Mouse (Mus musculus): ENCODE measurements around the gene Slit3.

Slit3 gene

GRCm38 (mm10) chr11:35351376-35351775, 230.4 kb downstream of the Slit3 start:
- DNase-seq (ENCODE audit: low spot score), result no peak

- DNase-seq (ENCODE audit: low spot score), result no peak
Observed at GRCm38 (mm10) chr11:35355811-35356210, 234.8 kb downstream of the Slit3 start.

GRCm38 (mm10) chr11:35361071-35361470, 240.0 kb downstream of the Slit3 start:
- no peak for DNase-seq (ENCODE audit: low spot score)

- no peak for DNase-seq (ENCODE audit: low spot score)
Observed at GRCm38 (mm10) chr11:35362975-35363374, 242.0 kb downstream of the Slit3 start.

- no peak for DNase-seq (ENCODE audit: low spot score)
Observed at GRCm38 (mm10) chr11:35364469-35364868, 243.4 kb downstream of the Slit3 start.

- no peak for DNase-seq (ENCODE audit: low spot score)
Observed at GRCm38 (mm10) chr11:35365510-35365931, 244.5 kb downstream of the Slit3 start.

GRCm38 (mm10) chr11:35366611-35367010, 245.6 kb downstream of the Slit3 start:
- DNase-seq (ENCODE audit: low spot score), result peak; percentile 43

- DNase-seq (ENCODE audit: low spot score), result no peak
Observed at GRCm38 (mm10) chr11:35367248-35367647, 246.2 kb downstream of the Slit3 start.

- DNase-seq (ENCODE audit: low spot score), result no peak
Observed at GRCm38 (mm10) chr11:35369964-35370363, 248.9 kb downstream of the Slit3 start.

- no peak for DNase-seq (ENCODE audit: low spot score)
Observed at GRCm38 (mm10) chr11:35370705-35371104, 249.7 kb downstream of the Slit3 start.

GRCm38 (mm10) chr11:35372410-35372809, 251.4 kb downstream of the Slit3 start:
- DNase-seq (ENCODE audit: low spot score), result no peak

GRCm38 (mm10) chr11:35375072-35375471, 254.0 kb downstream of the Slit3 start:
- DNase-seq (ENCODE audit: low spot score), result no peak

- no peak for DNase-seq (ENCODE audit: low spot score)
Observed at GRCm38 (mm10) chr11:35378802-35379201, 257.8 kb downstream of the Slit3 start.

GRCm38 (mm10) chr11:35379407-35379806, 258.4 kb downstream of the Slit3 start:
- DNase-seq (ENCODE audit: low spot score), result no peak

- DNase-seq (ENCODE audit: low spot score), result no peak
Observed at GRCm38 (mm10) chr11:35380766-35381165, 259.7 kb downstream of the Slit3 start.

- no peak for DNase-seq (ENCODE audit: low spot score)
Observed at GRCm38 (mm10) chr11:35385444-35385843, 264.4 kb downstream of the Slit3 start.

- no peak for DNase-seq (ENCODE audit: low spot score)
Observed at GRCm38 (mm10) chr11:35387826-35388225, 266.8 kb downstream of the Slit3 start.

GRCm38 (mm10) chr11:35388471-35388870, 267.4 kb downstream of the Slit3 start:
- DNase-seq (ENCODE audit: low spot score), result no peak

GRCm38 (mm10) chr11:35389341-35389740, 268.3 kb downstream of the Slit3 start:
- DNase-seq (ENCODE audit: low spot score), result no peak

- no peak for DNase-seq (ENCODE audit: low spot score)
Observed at GRCm38 (mm10) chr11:35389780-35390435, 268.9 kb downstream of the Slit3 start.

GRCm38 (mm10) chr11:35393815-35394214, 272.8 kb downstream of the Slit3 start:
- no peak for DNase-seq (ENCODE audit: low spot score)

GRCm38 (mm10) chr11:35395376-35395775, 274.4 kb downstream of the Slit3 start:
- peak; percentile 24 for DNase-seq (ENCODE audit: low spot score)

- DNase-seq (ENCODE audit: low spot score), result no peak
Observed at GRCm38 (mm10) chr11:35398353-35398752, 277.3 kb downstream of the Slit3 start.

GRCm38 (mm10) chr11:35403516-35403915, 282.5 kb downstream of the Slit3 start:
- DNase-seq (ENCODE audit: low spot score), result no peak

All from lung, postnatal 25 days (tissue).